Mouse (Mus musculus): ENCODE results near the gene Pdpn. TPM values are rescaled to one million over a fixed set of nuclear protein-coding genes. Genes with fewer than 3 reads are reported as not detected.

The Pdpn gene
- polyA plus RNA-seq, 1 experiment, result 102 TPM

DNA sequence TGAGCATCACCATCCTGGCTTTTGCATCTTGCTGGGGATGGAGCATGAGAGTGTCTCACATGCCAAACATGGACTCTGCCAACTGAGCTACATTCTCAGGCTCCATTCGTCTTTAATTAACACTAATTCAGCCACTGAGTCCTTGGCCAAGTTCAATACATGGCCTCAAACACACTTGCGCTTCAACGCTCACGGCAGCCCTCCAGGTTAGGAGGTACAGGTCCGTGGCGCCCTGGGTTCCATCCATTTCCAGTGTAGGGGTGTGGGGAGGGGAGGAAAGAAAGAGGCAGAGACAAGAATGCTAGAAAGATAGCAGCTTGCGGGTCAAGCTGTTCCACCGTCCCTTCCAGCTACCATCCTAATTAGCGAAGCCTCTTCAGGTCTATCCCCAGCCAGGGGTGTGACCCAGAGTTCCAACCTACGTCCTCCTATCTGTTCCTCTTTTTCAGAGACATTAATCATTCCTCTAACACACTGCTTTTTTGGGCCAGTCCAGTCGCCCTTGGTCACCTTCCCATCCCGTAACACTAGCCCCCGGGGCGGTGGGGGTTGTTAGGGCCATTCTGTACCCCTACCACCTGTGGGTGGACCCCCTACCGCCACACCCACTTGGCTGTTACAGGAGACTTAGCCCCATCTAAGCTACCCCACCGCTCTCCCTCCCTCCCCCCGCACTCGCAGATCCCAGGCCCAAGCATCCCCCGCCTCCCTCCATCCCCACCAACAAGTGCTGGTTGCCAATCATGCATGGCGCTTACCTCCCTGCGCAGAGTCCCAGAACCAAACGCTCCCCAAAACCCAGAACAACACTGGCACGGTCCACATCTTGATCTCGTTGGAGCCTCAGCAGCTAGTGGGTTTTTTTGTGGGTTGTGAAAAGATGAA is 691 bp downstream of the Pdpn start:
- Histone ChIP-seq H3K36me3 (ENCODE audit: control insufficient read depth, insufficient read depth) (no peaks in the 10 kb centered on the region), H3K4me3 (peak overlapping the region; percentile 87), H3K27me3 (ENCODE audit: control insufficient read depth, insufficient read depth, insufficient read length) (no peaks in the 10 kb centered on the region), H3K79me2 (ENCODE audit: control insufficient read depth, insufficient read depth) (peaks cover 37% of the 10 kb centered on the region), H3ac (ENCODE audit: control insufficient read depth, insufficient read length) (peak overlapping the region; percentile 17), H3K4me2 (ENCODE audit: low read depth) (peak overlapping the region; percentile 97)
- TF ChIP-seq MYOD1 (IDR thresholded peaks at IDR 0.05; ENCODE audit: control insufficient read depth in 1 of 3, insufficient read length in 2 of 3, low read depth in 2 of 3) (peak in 2 of 3 experiments; percentile 48 to 71), TCF12 (IDR thresholded peaks at IDR 0.05; ENCODE audit: insufficient read depth, poor library complexity, severe bottlenecking) (no peak)

DNA sequence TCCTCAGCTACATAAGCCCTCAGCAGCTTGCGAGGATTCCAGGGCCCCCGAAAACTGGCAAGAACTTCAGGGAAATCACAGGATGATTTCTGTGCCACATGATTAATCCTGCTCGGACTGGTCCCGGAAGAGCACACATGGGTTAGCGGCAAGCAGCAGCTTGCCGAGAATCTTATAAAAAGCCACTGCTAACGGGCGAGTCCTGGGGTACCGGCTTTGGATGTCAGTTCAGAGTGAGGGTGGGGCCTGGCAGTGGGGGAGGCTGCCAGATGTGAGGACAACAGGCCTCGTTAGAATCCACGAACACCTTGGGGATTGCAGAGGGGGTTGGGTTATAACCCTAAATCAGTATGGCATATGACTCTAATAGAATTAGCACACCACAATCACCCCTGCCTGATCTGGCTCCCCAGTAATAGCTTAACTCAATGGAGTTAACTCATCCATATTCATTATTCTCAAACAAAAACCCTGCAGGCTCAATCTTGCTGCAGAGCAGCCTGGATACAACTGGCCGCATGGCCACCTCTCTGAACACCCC is 2.3 kb downstream of the Pdpn start:
- Histone ChIP-seq H3K27me3 (ENCODE audit: control insufficient read depth, insufficient read depth, insufficient read length) (no peaks in the 10 kb centered on the region), H3K36me3 (ENCODE audit: control insufficient read depth, insufficient read depth) (peaks cover 9% of the 10 kb centered on the region), H3K4me2 (ENCODE audit: low read depth) (peak overlapping the region; percentile 97), H3K4me3 (peak overlapping the region; percentile 87), H3K79me2 (ENCODE audit: control insufficient read depth, insufficient read depth) (peaks cover 51% of the 10 kb centered on the region), H3ac (ENCODE audit: control insufficient read depth, insufficient read length) (no peak overlapping the region)
- no peak for TF ChIP-seq E2F4 (IDR thresholded peaks at IDR 0.05; ENCODE audit: insufficient read depth)
- no peak for TF ChIP-seq MYOG (IDR thresholded peaks at IDR 0.05; ENCODE audit: control insufficient read depth in 1 of 3, insufficient read depth in 1 of 3, insufficient read length in 2 of 3, low read depth in 2 of 3)
- no peak for TF ChIP-seq SRF (IDR thresholded peaks at IDR 0.05; ENCODE audit: control insufficient read depth, insufficient read length, low read depth)
- no peak for TF ChIP-seq CEBPB (IDR thresholded peaks at IDR 0.05; ENCODE audit: insufficient read depth, poor library complexity, severe bottlenecking)
- TF ChIP-seq MYOD1 (IDR thresholded peaks at IDR 0.05; ENCODE audit: control insufficient read depth in 1 of 3, insufficient read length in 2 of 3, low read depth in 2 of 3), result no peak
- TF ChIP-seq TCF12 (IDR thresholded peaks at IDR 0.05; ENCODE audit: insufficient read depth, poor library complexity, severe bottlenecking), result no peak
- TF ChIP-seq TCF3 (IDR thresholded peaks at IDR 0.05; ENCODE audit: insufficient read length, low read depth), result no peak
- TF ChIP-seq REST (IDR thresholded peaks at IDR 0.05; ENCODE audit: insufficient read depth, insufficient read length), result no peak
- TF ChIP-seq POLR2AphosphoS2 (IDR thresholded peaks at IDR 0.05; ENCODE audit: insufficient read length, low read depth), result no peak
- no peak for TF ChIP-seq MAX (IDR thresholded peaks at IDR 0.05; ENCODE audit: low read depth)
- TF ChIP-seq USF1 (IDR thresholded peaks at IDR 0.05; ENCODE audit: low read depth), result no peak
- no peak for TF ChIP-seq POLR2A (IDR thresholded peaks at IDR 0.05; ENCODE audit: insufficient read length, low read depth)

DNA sequence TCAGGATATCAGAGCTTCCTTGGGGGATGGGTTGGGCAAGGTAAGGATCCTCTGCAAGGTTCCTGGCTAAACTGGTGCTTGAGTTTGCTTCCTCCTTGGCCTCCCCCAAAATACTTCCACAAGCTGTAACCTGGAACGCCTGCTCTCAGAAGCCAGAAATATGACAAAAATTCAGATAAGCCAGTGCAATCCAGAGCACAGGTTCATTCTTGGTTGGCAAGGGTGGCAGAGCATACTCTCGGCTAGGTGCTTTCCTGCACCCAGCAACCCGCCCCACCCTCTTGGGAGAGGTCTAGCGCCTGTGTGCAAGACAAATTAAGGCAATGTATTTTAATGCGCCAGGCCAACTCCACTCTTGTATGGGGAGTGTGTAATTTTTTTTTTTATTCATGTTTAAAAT is 3.2 kb downstream of the Pdpn start:
- no peaks in the 10 kb centered on the region for H3K27me3 ChIP-seq (ENCODE audit: control insufficient read depth, insufficient read depth, insufficient read length)
- H3K4me2 ChIP-seq (ENCODE audit: low read depth), result peak overlapping the region; percentile 97
- H3K79me2 ChIP-seq (ENCODE audit: control insufficient read depth, insufficient read depth), result peaks cover 55% of the 10 kb centered on the region
- TF ChIP-seq POLR2A (IDR thresholded peaks at IDR 0.05; ENCODE audit: insufficient read length, low read depth), result no peak
- TF ChIP-seq MYOD1 (IDR thresholded peaks at IDR 0.05; ENCODE audit: control insufficient read depth in 1 of 3, insufficient read length in 2 of 3, low read depth in 2 of 3), result no peak
- no peak for TF ChIP-seq MYOG (IDR thresholded peaks at IDR 0.05; ENCODE audit: control insufficient read depth in 1 of 3, insufficient read depth in 1 of 3, insufficient read length in 2 of 3, low read depth in 2 of 3)
- no peak for TF ChIP-seq CEBPB (IDR thresholded peaks at IDR 0.05; ENCODE audit: insufficient read depth, poor library complexity, severe bottlenecking)
- no peak for TF ChIP-seq SRF (IDR thresholded peaks at IDR 0.05; ENCODE audit: control insufficient read depth, insufficient read length, low read depth)
- no peak for TF ChIP-seq TCF3 (IDR thresholded peaks at IDR 0.05; ENCODE audit: insufficient read length, low read depth)
- TF ChIP-seq TCF12 (IDR thresholded peaks at IDR 0.05; ENCODE audit: insufficient read depth, poor library complexity, severe bottlenecking), result no peak
- TF ChIP-seq E2F4 (IDR thresholded peaks at IDR 0.05; ENCODE audit: insufficient read depth), result no peak
- H3ac ChIP-seq (ENCODE audit: control insufficient read depth, insufficient read length), result no peak overlapping the region
- H3K36me3 ChIP-seq (ENCODE audit: control insufficient read depth, insufficient read depth), result peaks cover 9% of the 10 kb centered on the region
- H3K4me3 ChIP-seq, result peak overlapping the region; percentile 87

DNA sequence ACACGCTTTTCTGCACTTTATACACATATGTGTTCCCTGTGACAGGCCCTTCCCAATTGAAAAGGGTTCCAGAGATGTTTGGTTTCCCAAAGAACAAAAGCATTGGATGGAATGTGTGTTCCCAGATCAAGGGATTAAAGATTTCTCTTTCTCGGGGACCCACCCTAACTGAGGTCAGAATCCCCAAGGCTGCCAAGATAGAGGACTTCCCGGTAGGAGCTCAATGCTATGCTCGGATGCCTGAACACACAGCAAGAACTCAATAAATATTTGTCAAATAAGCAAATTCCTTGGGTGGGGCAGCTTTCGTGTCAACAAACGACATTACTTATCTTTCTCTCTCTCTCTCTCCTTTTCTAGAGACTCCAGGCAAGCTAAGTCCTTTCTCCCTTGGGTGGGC is 5.0 kb downstream of the Pdpn start:
- TF ChIP-seq MYOD1 (IDR thresholded peaks at IDR 0.05; ENCODE audit: control insufficient read depth in 1 of 3, insufficient read length in 2 of 3, low read depth in 2 of 3), result no peak
- TF ChIP-seq TCF3 (IDR thresholded peaks at IDR 0.05; ENCODE audit: insufficient read length, low read depth), result no peak
- TF ChIP-seq POLR2AphosphoS2 (IDR thresholded peaks at IDR 0.05; ENCODE audit: insufficient read length, low read depth), result no peak
- TF ChIP-seq E2F4 (IDR thresholded peaks at IDR 0.05; ENCODE audit: insufficient read depth), result no peak
- no peak for TF ChIP-seq MAX (IDR thresholded peaks at IDR 0.05; ENCODE audit: low read depth)
- no peak for TF ChIP-seq MYOG (IDR thresholded peaks at IDR 0.05; ENCODE audit: control insufficient read depth in 1 of 3, insufficient read depth in 1 of 3, insufficient read length in 2 of 3, low read depth in 2 of 3)
- TF ChIP-seq CEBPB (IDR thresholded peaks at IDR 0.05; ENCODE audit: insufficient read depth, poor library complexity, severe bottlenecking), result no peak
- no peak for TF ChIP-seq SRF (IDR thresholded peaks at IDR 0.05; ENCODE audit: control insufficient read depth, insufficient read length, low read depth)
- TF ChIP-seq POLR2A (IDR thresholded peaks at IDR 0.05; ENCODE audit: insufficient read length, low read depth), result no peak
- no peak for TF ChIP-seq REST (IDR thresholded peaks at IDR 0.05; ENCODE audit: insufficient read depth, insufficient read length)
- TF ChIP-seq TCF12 (IDR thresholded peaks at IDR 0.05; ENCODE audit: insufficient read depth, poor library complexity, severe bottlenecking), result no peak
- no peak for TF ChIP-seq USF1 (IDR thresholded peaks at IDR 0.05; ENCODE audit: low read depth)
- no peaks in the 10 kb centered on the region for H3K27me3 ChIP-seq (ENCODE audit: control insufficient read depth, insufficient read depth, insufficient read length)
- peaks cover 9% of the 10 kb centered on the region for H3K36me3 ChIP-seq (ENCODE audit: control insufficient read depth, insufficient read depth)
- H3K4me2 ChIP-seq (ENCODE audit: low read depth), result peak overlapping the region; percentile 97
- H3ac ChIP-seq (ENCODE audit: control insufficient read depth, insufficient read length), result no peak overlapping the region
- H3K79me2 ChIP-seq (ENCODE audit: control insufficient read depth, insufficient read depth), result peaks cover 64% of the 10 kb centered on the region
- H3K4me3 ChIP-seq, result no peak overlapping the region
